In genomic region chr1:55807028-55807427, GRCm38 (mm10) we compare ENCODE assay signal across 12 mouse cellular contexts.
DNase-seq lines count a peak whose midpoint lies in the region; ATAC-seq and TF ChIP-seq lines count a peak whose summit lies in the region.
"Had no signal": no experiment of that assay in that cellular context is flagged by ENCODE, and none has a peak within 500 bp of the region (broad histone marks: within the 10 kb centered on the region; RNA-seq: fewer than 3 reads in every experiment).

No protein-coding gene starts in this region.

- H3K79me2 ChIP-seq in myocyte (ENCODE audit: control insufficient read depth, insufficient read depth): no peaks in the 10 kb centered on the region

- TF ChIP-seq POLR2A in myocyte (IDR thresholded peaks at IDR 0.05; ENCODE audit: insufficient read length, low read depth): no peak

- H3K4me3 ChIP-seq in liver, embryonic 15.5 days (replicated peaks): no peak overlapping the region
- H3K4me3 ChIP-seq in myocyte: no peak overlapping the region
- H3K4me3 ChIP-seq in hindbrain, embryonic 10.5 days: no peak overlapping the region
- H3K4me3 ChIP-seq: left cerebral cortex, adult 2 months; midbrain, embryonic 12.5 days had no signal

- H3K27me3 ChIP-seq in liver, embryonic 15.5 days: no peaks in the 10 kb centered on the region
- H3K27me3 ChIP-seq in myocyte (ENCODE audit: control insufficient read depth, insufficient read depth, insufficient read length): no peaks in the 10 kb centered on the region
- no peaks in the 10 kb centered on the region for H3K27me3 ChIP-seq in hindbrain, embryonic 10.5 days (ENCODE audit: insufficient read depth, poor library complexity, severe bottlenecking)
- H3K27me3 ChIP-seq: midbrain, embryonic 12.5 days had no signal

- 0 out of 2 replicates have a peak overlapping the region, but pooled peaks have one; percentile 41 for H3K27ac ChIP-seq in liver, embryonic 15.5 days (replicated peaks)
- H3K27ac ChIP-seq in hindbrain, embryonic 10.5 days: no peak overlapping the region
- H3K27ac ChIP-seq: hindbrain, embryonic 14.5 days; left cerebral cortex, adult 2 months; midbrain, embryonic 12.5 days; stomach, postnatal 0 days had no signal

- no peak overlapping the region for H3ac ChIP-seq in myocyte (ENCODE audit: control insufficient read depth, insufficient read length)

- peak; percentile 2 for DNase-seq in adrenal gland, adult 8-10 months
- no peak for DNase-seq in adrenal gland, adult 18-20 months (ENCODE audit: low spot score in 2 of 2)
- DNase-seq in liver: no peak
- DNase-seq in hindbrain, embryonic 10.5 days (ENCODE audit: low spot score): no peak
- no peak for DNase-seq in cerebellum, adult 11-12 months

- H3K4me2 ChIP-seq in liver, embryonic 15.5 days: no peak overlapping the region
- peak overlapping the region; percentile 33 for H3K4me2 ChIP-seq in myocyte (ENCODE audit: low read depth)
- H3K4me2 ChIP-seq: hindbrain, embryonic 14.5 days; midbrain, embryonic 12.5 days had no signal

- 27% methylated on average over 5 of the region's 5 CpGs for WGBS in liver, embryonic 15.5 days (ENCODE audit: insufficient replicate concordance)
- 77% methylated on average over 5 of the region's 5 CpGs for WGBS in hindbrain, embryonic 10.5 days

- no peak for ATAC-seq in liver, embryonic 15.5 days (ENCODE audit: insufficient read depth)
- ATAC-seq in hematopoietic stem cell, adult 5-6 weeks (replicated peaks in 1 of 2; ENCODE audit: insufficient read depth in 1 of 2, low FRiP score in 2 of 2, low TSS enrichment in 1 of 2, low read depth in 1 of 2, poor library complexity in 2 of 2, severe bottlenecking in 2 of 2): peak; percentile 21 to 37; a peak in 3 of 4 replicates

- H3K4me1 ChIP-seq in liver, embryonic 15.5 days (replicated peaks): no peaks in the 10 kb centered on the region
- H3K4me1 ChIP-seq in hindbrain, embryonic 10.5 days (replicated peaks): no peaks in the 10 kb centered on the region
- H3K4me1 ChIP-seq: midbrain, embryonic 12.5 days had no signal

- H3K9me3 ChIP-seq in liver, embryonic 15.5 days (replicated peaks): no peaks in the 10 kb centered on the region
- H3K9me3 ChIP-seq in hindbrain, embryonic 10.5 days: no peaks in the 10 kb centered on the region
- H3K9me3 ChIP-seq: midbrain, embryonic 12.5 days had no signal

- H3K9ac ChIP-seq in liver, embryonic 15.5 days: no peak overlapping the region
- H3K9ac ChIP-seq: hindbrain, embryonic 14.5 days; midbrain, embryonic 12.5 days had no signal

- H3K36me3 ChIP-seq in liver, embryonic 15.5 days (replicated peaks): no peaks in the 10 kb centered on the region
- H3K36me3 ChIP-seq in myocyte (ENCODE audit: control insufficient read depth, insufficient read depth): no peaks in the 10 kb centered on the region
- no peaks in the 10 kb centered on the region for H3K36me3 ChIP-seq in hindbrain, embryonic 10.5 days
- H3K36me3 ChIP-seq: midbrain, embryonic 12.5 days had no signal

TF ChIP-seq in myocyte, 11 proteins besides CTCF, POLR2A, EP300 and RAD21:
- no peak for TF ChIP-seq POLR2AphosphoS2 (IDR thresholded peaks at IDR 0.05; ENCODE audit: insufficient read length, low read depth)
- no peak for TF ChIP-seq USF1 (IDR thresholded peaks at IDR 0.05; ENCODE audit: low read depth)
- no peak for TF ChIP-seq SRF (IDR thresholded peaks at IDR 0.05; ENCODE audit: control insufficient read depth, insufficient read length, low read depth)
- no peak for TF ChIP-seq MYOD1 (IDR thresholded peaks at IDR 0.05; ENCODE audit: control insufficient read depth in 1 of 3, insufficient read length in 2 of 3, low read depth in 2 of 3)
- no peak for TF ChIP-seq REST (IDR thresholded peaks at IDR 0.05; ENCODE audit: insufficient read depth, insufficient read length)
- TF ChIP-seq CEBPB (IDR thresholded peaks at IDR 0.05; ENCODE audit: insufficient read depth, poor library complexity, severe bottlenecking): no peak
- TF ChIP-seq TCF3 (IDR thresholded peaks at IDR 0.05; ENCODE audit: insufficient read length, low read depth): no peak
- no peak for TF ChIP-seq E2F4 (IDR thresholded peaks at IDR 0.05; ENCODE audit: insufficient read depth)
